Mouse (Mus musculus): ENCODE measurements around the gene Tspan14.

Gene Tspan14

GRCm38 (mm10) chr14:40952715-40953114, 13.9 kb downstream of the Tspan14 start:
- no peak for DNase-seq (ENCODE audit: low read depth, low spot score)

DNA sequence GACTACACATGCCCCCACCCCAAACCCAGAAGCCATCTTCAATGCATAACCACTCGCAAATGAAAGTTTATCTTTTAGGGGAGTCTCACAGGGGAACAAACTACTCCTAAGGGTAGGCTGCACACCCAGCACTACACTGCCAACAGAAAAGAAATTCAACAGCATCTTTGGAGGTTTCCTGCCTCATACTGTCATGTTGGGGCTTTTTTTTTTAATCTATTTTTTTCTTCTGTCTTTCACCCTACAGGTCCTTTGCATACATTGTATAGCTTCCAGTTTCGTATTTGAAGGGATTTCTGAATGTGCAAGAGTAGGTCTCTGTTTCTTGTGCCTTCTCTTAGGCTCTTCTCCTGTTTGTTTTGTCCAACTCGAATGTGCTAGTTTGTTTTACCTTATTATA, 14.3 kb downstream of the Tspan14 start:
- no peak for DNase-seq (ENCODE audit: low read depth, low spot score)

DNA sequence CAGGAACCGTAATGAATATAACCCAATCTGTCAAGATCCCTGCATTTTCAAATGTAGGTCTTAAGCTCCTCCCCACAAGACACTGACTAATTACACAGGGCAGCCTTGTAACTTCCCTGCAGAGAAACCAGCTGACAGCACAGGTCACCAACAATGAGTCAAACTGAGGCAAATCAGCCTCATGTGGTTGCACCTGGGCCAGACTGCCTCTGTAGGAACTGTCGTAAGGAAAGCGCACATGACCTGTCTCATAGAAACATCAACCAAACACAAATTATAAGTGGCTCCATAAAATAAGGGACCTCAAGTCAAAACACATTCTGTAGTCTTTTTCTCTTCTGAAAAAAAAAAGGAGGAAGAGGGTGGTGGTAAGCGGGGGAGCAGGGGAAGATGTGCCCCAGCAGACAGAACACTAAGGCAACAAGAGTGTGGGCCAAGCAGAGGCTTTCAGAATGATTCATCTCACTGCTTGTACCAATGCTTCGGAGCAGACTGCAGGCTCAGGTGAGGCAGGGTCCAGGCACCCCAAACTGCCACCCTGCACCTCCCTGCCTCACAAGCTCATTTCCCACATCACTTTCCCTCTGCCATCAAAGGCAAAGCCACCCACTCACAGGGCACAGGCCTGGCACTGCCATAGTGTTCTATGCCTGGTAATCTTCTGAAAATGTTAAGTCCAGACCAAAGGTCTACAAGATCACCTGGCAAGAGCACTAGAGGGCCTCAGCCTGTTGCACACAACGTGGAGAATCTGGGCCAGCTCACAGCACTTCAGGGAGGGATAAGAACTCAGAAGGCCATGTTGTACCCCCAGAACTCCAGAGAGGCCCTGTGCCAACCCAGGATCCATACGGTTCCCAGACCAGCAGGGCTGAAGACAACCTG, 16.6 kb downstream of the Tspan14 start:
- no peak for DNase-seq (ENCODE audit: low read depth, low spot score)

GRCm38 (mm10) chr14:40949047-40949446, 17.6 kb downstream of the Tspan14 start:
- DNase-seq (ENCODE audit: low read depth, low spot score), result no peak

DNA sequence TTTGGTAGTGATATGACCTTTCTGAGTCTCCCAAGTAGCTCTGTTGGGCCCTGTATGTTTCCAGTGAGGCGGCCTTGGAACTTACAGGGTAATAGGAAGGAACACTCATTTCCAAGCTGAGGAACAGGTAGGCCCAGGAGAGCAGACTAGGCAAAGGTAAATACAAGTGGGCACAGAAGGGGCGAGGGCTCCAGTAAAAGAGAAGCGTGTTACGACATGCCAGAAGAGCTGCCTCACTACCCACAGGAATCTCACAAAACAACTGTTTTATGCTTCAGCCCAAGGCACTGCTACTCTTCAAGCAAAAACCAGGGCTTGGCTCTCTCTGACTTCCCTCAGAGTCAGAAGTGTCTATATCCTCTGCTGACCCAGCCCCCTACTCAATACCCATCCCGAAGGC, 18.1 kb downstream of the Tspan14 start:
- DNase-seq (ENCODE audit: low read depth, low spot score), result no peak

DNA sequence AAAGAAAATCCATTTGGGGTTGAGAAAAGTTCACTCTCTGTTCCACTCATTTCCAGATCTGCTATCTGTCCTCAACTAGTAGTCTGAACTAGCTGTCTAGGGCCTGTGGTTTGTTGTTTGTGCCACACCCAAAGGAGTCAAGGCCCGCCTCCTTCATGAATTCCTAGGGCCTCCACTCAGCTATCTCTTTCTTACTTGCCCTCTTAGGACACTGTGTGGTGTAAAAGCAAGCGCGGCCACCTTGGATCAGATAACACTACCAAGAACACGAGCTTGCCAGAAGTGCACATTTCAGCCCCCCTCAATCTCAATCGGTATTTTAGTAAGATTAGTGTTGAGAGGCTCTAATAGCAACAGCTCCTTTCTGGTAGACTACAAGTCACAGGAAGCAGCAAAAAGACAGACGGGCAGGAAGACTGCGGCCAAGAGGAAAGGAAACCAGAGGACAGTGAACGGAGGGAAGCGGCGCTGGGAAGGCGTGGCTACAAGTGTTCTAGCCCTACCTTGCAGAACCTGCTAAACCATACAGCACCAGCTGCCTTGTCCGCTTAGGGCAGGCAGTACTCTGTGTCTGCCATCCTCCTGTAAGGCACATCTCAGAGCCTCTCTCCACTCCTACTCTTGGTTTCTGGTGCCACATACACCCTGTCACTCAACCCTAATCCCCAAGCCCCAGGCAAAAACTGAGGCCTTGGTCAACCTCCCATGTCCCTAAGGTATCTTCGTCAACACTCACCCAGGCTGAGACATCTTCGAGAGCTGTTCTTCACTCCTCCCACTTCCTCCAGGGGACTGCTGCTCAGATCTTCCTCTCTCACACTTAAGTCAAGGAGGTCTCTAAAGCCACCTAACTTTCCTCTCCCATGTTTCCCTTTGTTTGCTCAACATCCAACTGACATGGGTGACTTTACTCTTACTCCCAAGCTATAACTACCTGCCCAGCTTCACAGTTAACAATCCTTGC, 18.9 kb downstream of the Tspan14 start:
- DNase-seq (ENCODE audit: low read depth, low spot score), result no peak

- DNase-seq (ENCODE audit: low read depth, low spot score), result no peak
Observed at GRCm38 (mm10) chr14:40943802-40944201, 22.8 kb downstream of the Tspan14 start.

DNA sequence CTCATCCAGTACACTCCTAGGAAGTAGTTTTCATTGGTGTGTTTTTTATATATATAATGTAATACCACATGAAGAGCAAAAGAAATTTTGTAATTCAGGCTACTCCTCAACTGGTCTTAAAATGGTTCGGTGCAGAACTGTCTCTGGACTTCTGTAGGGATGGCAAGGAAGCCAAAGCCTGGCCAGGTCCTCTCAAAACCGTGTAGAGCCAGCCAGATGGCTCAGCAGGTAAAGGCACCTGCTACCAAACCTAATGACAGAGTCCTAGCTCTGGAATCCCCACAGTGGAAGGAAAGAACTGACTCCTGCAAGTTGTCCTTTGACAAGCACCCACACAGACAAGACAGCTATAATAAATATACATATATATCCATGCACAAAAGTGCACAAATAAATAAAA, 24.2 kb downstream of the Tspan14 start:
- no peak for DNase-seq (ENCODE audit: low read depth, low spot score)

GRCm38 (mm10) chr14:40938380-40938987, 28.1 kb downstream of the Tspan14 start:
- DNase-seq (ENCODE audit: low read depth, low spot score), result no peak

DNA sequence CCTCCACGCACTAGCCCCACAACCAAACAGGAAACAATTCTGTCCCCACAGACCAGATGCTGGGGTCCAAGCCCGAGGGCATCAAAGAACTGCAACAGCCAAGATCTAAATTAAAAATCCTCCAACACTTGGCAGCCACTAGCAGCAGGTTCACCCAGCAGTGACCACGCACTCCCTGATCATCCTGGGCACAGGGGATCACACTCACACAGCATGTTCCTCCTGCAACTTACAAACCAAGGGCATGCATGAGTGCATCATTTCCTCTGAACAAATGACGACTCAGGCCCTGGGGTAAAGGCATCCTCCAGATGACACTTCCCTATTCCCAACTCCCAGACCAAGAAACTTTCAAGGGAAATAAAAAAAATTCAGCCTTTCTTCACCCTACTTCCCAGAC, 29.6 kb downstream of the Tspan14 start:
- no peak for DNase-seq (ENCODE audit: low read depth, low spot score)

- no peak for DNase-seq (ENCODE audit: low read depth, low spot score)
Observed at GRCm38 (mm10) chr14:40935481-40935880, 31.1 kb downstream of the Tspan14 start.

DNA sequence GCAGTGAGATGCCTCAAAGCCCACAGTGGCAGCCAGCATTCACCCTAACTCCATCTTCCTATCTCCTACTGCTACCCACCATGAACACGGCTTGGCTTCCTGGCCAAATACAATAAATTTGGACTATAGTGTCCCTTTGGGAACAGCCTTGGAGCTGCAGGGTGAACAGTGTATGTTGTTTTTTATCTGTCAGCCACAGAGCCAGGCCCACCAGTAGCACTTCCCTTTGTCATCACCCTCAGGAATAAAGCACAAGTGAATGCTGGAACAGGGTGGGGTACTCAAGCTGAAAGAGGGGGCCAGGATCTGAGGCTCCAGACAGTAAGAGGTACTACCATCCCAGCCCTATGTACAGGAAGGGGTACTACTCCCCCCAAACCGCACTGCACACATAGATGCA, 31.6 kb downstream of the Tspan14 start:
- no peak for DNase-seq (ENCODE audit: low read depth, low spot score)

DNA sequence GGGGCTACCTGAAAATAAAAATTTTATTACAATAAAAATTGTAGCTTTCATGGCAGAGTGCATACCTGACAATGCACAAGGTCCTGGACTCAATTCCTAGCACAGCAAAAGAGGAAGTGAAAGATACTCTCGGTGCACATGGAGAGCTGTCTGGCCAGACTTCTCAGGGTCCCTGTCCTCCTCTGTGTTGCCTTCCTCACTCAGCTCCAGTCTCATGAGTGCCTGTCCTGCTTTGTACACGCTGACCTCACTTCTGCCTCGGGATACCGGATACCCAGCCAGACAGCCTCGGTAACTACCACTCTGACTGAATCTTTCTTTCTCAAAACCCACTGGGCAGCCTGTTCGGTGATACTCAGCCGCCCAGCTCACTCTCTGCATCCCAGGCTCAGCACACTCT, 33.3 kb downstream of the Tspan14 start:
- DNase-seq (ENCODE audit: low read depth, low spot score), result no peak

DNA sequence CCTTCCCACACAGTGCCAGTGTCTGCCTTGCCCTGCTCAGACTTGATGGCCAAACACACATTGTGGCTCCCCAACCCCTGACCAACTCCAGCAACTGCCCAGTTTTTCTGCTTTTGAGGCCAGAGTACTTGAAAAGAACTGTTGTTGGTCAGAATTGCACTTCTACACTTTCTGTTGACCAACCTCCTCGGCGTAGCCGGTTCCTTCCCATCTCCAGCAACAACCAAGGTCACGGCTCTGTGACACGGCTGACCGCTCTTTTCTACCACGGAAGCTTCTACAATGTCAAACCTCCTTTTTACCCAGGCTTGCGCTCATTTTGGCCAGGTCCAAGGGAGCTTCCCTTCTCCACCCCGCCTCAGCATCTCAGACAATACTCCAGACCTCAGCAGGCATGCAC, 34.4 kb downstream of the Tspan14 start:
- DNase-seq (ENCODE audit: low read depth, low spot score), result no peak

- DNase-seq (ENCODE audit: low read depth, low spot score), result no peak
Observed at GRCm38 (mm10) chr14:40931115-40931829, 35.3 kb downstream of the Tspan14 start.

GRCm38 (mm10) chr14:40929943-40930342, 36.7 kb downstream of the Tspan14 start:
- no peak for DNase-seq (ENCODE audit: low read depth, low spot score)

GRCm38 (mm10) chr14:40928897-40929296, 37.7 kb downstream of the Tspan14 start:
- DNase-seq (ENCODE audit: low read depth, low spot score), result no peak

- no peak for DNase-seq (ENCODE audit: low read depth, low spot score)
Observed at GRCm38 (mm10) chr14:40927041-40927440, 39.6 kb downstream of the Tspan14 start.

- no peak for DNase-seq (ENCODE audit: low read depth, low spot score)
Observed at GRCm38 (mm10) chr14:40924378-40925113, 42.1 kb downstream of the Tspan14 start.

GRCm38 (mm10) chr14:40921241-40921640, 45.4 kb downstream of the Tspan14 start:
- no peak for DNase-seq (ENCODE audit: low read depth, low spot score)

DNA sequence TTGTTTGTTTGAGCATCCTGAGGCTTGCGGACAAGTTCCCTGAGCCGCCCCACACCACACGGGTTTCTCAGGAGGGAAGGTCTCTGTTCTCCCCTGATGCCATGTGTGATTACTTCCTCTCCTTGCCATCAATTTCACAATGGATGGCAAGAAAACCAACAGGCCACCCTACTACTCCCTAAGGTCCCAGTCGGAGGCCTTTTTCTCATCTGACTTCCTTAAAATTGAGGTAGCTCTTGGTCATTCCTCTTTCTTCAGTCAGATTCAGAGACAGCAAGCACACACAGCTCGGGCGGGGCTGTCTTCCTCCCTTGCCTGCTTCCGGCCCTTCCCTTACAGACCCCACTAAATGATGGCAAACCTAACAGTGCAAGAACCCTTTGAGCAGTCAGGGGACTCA, 47.1 kb downstream of the Tspan14 start:
- DNase-seq (ENCODE audit: low read depth, low spot score), result no peak
